Mouse (Mus musculus): ENCODE results near the gene Zfyve9.

- TF ChIP-seq CTCF (IDR thresholded peaks at IDR 0.05; ENCODE audit: control insufficient read depth, insufficient read depth, low read length) (peak; percentile 49; the same call in 1 of the 2 replicates), POLR2A (IDR thresholded peaks at IDR 0.05; ENCODE audit: borderline replicate concordance, control insufficient read depth, low read depth, low read length) (no peak)
Observed at GRCm38 (mm10) chr4:108780057-108780863, at the start of gene Zfyve9.
